Mouse (Mus musculus) stomach, postnatal 0 days (tissue): ENCODE measurements around the gene Klk7. TPM values are rescaled to one million over a fixed set of nuclear protein-coding genes. Genes with fewer than 3 reads are reported as not detected.

Experiments
- ATAC-seq: fragments of 200-750 bp; cut with Nextera tagmentation; 2 replicates; pipeline ENCODE4 v1.8.0; 2017; ENCODE audit not compliant: low FRiP score, low TSS enrichment
- DNase-seq: peaks from one replicate; pipeline ENCODE4 v3.0.0-alpha.2; 2016; ENCODE audit warnings: low spot score
- H3K27ac ChIP-seq: fragments of 300-500 bp; sonication (generic); replicated peaks from 2 replicates; pipeline ENCODE4 v1.5.1; 2014; ENCODE audit warnings: mild to moderate bottlenecking, control low read depth
- H3K27me3 ChIP-seq: fragments of 300-500 bp; sonication (generic); 2 replicates; pipeline ENCODE4 v1.6.1; 2014; ENCODE audit warnings: low read length; ENCODE audit not compliant: control insufficient read depth, insufficient read depth
- H3K36me3 ChIP-seq: fragments of 300-500 bp; sonication (generic); 2 replicates; pipeline ENCODE4 v1.6.1; 2014; ENCODE audit warnings: low read length, mixed read lengths; ENCODE audit not compliant: control insufficient read depth, insufficient read depth
- H3K4me1 ChIP-seq: fragments of 300-500 bp; sonication (generic); replicated peaks from 2 replicates; pipeline ENCODE4 v1.6.1; 2014; ENCODE audit warnings: antibody characterized with exemption; ENCODE audit not compliant: control insufficient read depth, insufficient read depth
- H3K4me2 ChIP-seq: fragments of 300-500 bp; sonication (generic); replicated peaks from 2 replicates; pipeline ENCODE4 v1.6.1; 2014; ENCODE audit warnings: low read depth, mild to moderate bottlenecking, control low read depth, moderate library complexity
- H3K4me3 ChIP-seq: fragments of 300-500 bp; sonication (generic); 2 replicates; pipeline ENCODE4 v1.5.1; 2014; ENCODE audit warnings: low read depth, low read length, control low read depth
- H3K9ac ChIP-seq: fragments of 300-500 bp; sonication (generic); 2 replicates; pipeline ENCODE4 v1.6.1; 2014; ENCODE audit warnings: mild to moderate bottlenecking, low read length, control low read depth, mixed read lengths
- H3K9me3 ChIP-seq: fragments of 300-500 bp; sonication (generic); 2 replicates; pipeline ENCODE4 v1.6.1; 2016; ENCODE audit warnings: low read length; ENCODE audit not compliant: control insufficient read depth
- CTCF ChIP-seq: IDR thresholded peaks from 2 replicates; pipeline ENCODE4 v1.5.1; 2016; ENCODE audit warnings: antibody characterized with exemption, low read depth, mild to moderate bottlenecking, moderate library complexity
- EP300 ChIP-seq: optimal IDR thresholded peaks from 2 replicates; pipeline ENCODE3; 2016; ENCODE audit warnings: antibody characterized with exemption
- WGBS: fragments of 180-500 bp; shearing (Covaris S2); extraction: QIAGEN DNeasy Blood & Tissue Kit; methylation state at CpG from one replicate; pipeline ENCODE4 v1.1.7; 2014; 5-methylcytosine and 5-hydroxymethylcytosine counted together
- polyA plus RNA-seq: library from polyadenylated mRNA; unstranded; fragments of >200 nt; fragmentation: Nextera tagmentation; extraction: Ambion mirVana; gene quantifications from 2 replicates; pipeline ENCODE4 v1.2.1, GENCODE M21; 2015

Gene Klk7
- polyA plus RNA-seq, 1 experiment from 2014 or later: 56.8 TPM

GRCm38 (mm10) chr7:43854642-43855380 lies 43.7 kb downstream of the Klk7 start:
- H3K4me2 ChIP-seq: no peak overlapping the region
- WGBS: 52% methylated on average over 9 of the region's 9 CpGs
- no peaks in the 10 kb centered on the region for H3K4me1 ChIP-seq
- no peak overlapping the region for H3K4me3 ChIP-seq
- H3K9me3 ChIP-seq: no peaks in the 10 kb centered on the region
- DNase-seq (no peak), ATAC-seq (no peak)
- H3K36me3 ChIP-seq: no peaks in the 10 kb centered on the region
- no peak for TF ChIP-seq CTCF
- no peak for TF ChIP-seq EP300
- no peak overlapping the region for H3K27ac ChIP-seq
- H3K9ac ChIP-seq: no peak overlapping the region
- H3K27me3 ChIP-seq: no peaks in the 10 kb centered on the region

GRCm38 (mm10) chr7:43855709-43856108 lies 44.6 kb downstream of the Klk7 start:
- H3K27ac ChIP-seq: peak overlapping the region; percentile 67; the same call in 1 of the 2 replicates
- H3K27me3 ChIP-seq: no peaks in the 10 kb centered on the region
- TF ChIP-seq CTCF (no peak), EP300 (no peak)
- ATAC-seq: peak; percentile 78
- no peaks in the 10 kb centered on the region for H3K36me3 ChIP-seq
- WGBS: 33% methylated on average over 3 of the region's 3 CpGs
- DNase-seq: peak; percentile 20
- no peaks in the 10 kb centered on the region for H3K4me1 ChIP-seq
- H3K4me3 ChIP-seq: no peak overlapping the region
- H3K9ac ChIP-seq: no peak overlapping the region
- no peak overlapping the region for H3K4me2 ChIP-seq
- no peaks in the 10 kb centered on the region for H3K9me3 ChIP-seq

- Histone ChIP-seq H3K4me3 (no peak overlapping the region), H3K4me1 (no peaks in the 10 kb centered on the region), H3K27me3 (no peaks in the 10 kb centered on the region), H3K27ac (peak overlapping the region; percentile 67), H3K9me3 (no peaks in the 10 kb centered on the region), H3K36me3 (no peaks in the 10 kb centered on the region), H3K4me2 (no peak overlapping the region), H3K9ac (no peak overlapping the region)
- TF ChIP-seq CTCF (no peak), EP300 (no peak)
- DNase-seq: peak; percentile 33
- ATAC-seq: peak; percentile 83
- 66% methylated on average over 7 of the region's 7 CpGs for WGBS
Measured at GRCm38 (mm10) chr7:43856307-43856706, 45.2 kb downstream of the Klk7 start.

GRCm38 (mm10) chr7:43857501-43857900 lies 46.4 kb downstream of the Klk7 start:
- H3K4me3 ChIP-seq: no peak overlapping the region
- H3K36me3 ChIP-seq: no peaks in the 10 kb centered on the region
- DNase-seq: no peak
- H3K4me2 ChIP-seq: no peak overlapping the region
- H3K27me3 ChIP-seq: no peaks in the 10 kb centered on the region
- no peak for ATAC-seq
- WGBS: 90% methylated on average over 12 of the region's 12 CpGs
- TF ChIP-seq CTCF: no peak
- TF ChIP-seq EP300: no peak
- H3K9ac ChIP-seq: no peak overlapping the region
- no peaks in the 10 kb centered on the region for H3K4me1 ChIP-seq
- no peaks in the 10 kb centered on the region for H3K9me3 ChIP-seq
- no peak overlapping the region for H3K27ac ChIP-seq

GRCm38 (mm10) chr7:43860411-43860810 lies 49.3 kb downstream of the Klk7 start:
- Histone ChIP-seq H3K4me1 (no peaks in the 10 kb centered on the region), H3K27ac (0 out of 2 replicates have a peak overlapping the region, but pooled peaks have one; percentile 4), H3K27me3 (no peaks in the 10 kb centered on the region), H3K9me3 (no peaks in the 10 kb centered on the region), H3K36me3 (no peaks in the 10 kb centered on the region), H3K4me3 (no peak overlapping the region), H3K9ac (no peak overlapping the region), H3K4me2 (no peak overlapping the region)
- no peak for ATAC-seq
- TF ChIP-seq CTCF: no peak
- TF ChIP-seq EP300: no peak
- DNase-seq: no peak
- WGBS: 72% methylated on average over 8 of the region's 8 CpGs

Other genes with a start within 250 kb of the Klk7 start
- gene Zfp658, start 249.0 kb upstream of the Klk7 start, polyA plus RNA-seq: 1.2 TPM in 2 replicates
- 4.2 and 4.6 TPM in 2 replicates for gene Zfp719, start 231.7 kb upstream of the Klk7 start, polyA plus RNA-seq
- not detected in 2 replicates for gene Zfp819, start 204.1 kb upstream of the Klk7 start, polyA plus RNA-seq
- gene Ceacam18, start 176.6 kb upstream of the Klk7 start, polyA plus RNA-seq: 0.07 TPM in 1 of 2 replicates, not detected in the other
- gene Siglece, start 151.1 kb upstream of the Klk7 start, polyA plus RNA-seq: 0.87 and 1.3 TPM in 2 replicates
- gene Ctu1, start 139.3 kb upstream of the Klk7 start, polyA plus RNA-seq: 8.5 and 9.0 TPM in 2 replicates
- gene Klk14, start 120.9 kb upstream of the Klk7 start, polyA plus RNA-seq: 4.5 and 5.8 TPM in 2 replicates
- gene Klk13, start 98.7 kb upstream of the Klk7 start, polyA plus RNA-seq: 84.7 and 93.8 TPM in 2 replicates
- gene Klk12, start 42.4 kb upstream of the Klk7 start, polyA plus RNA-seq: 34.9 and 36.2 TPM in 2 replicates
- gene Klk11, start 36.7 kb upstream of the Klk7 start, polyA plus RNA-seq: 52.3 and 54.6 TPM in 2 replicates
- gene Klk10, start 30.3 kb upstream of the Klk7 start, polyA plus RNA-seq: 313 and 335 TPM in 2 replicates
- 101 and 118 TPM in 2 replicates for gene Klk9, start 19.4 kb upstream of the Klk7 start, polyA plus RNA-seq
- gene Klk8, start 13.7 kb upstream of the Klk7 start, polyA plus RNA-seq: 139 and 155 TPM in 2 replicates
- 11.3 and 23.9 TPM in 2 replicates for gene Klk6, start 13.2 kb downstream of the Klk7 start, polyA plus RNA-seq
- gene Klk5, start 30.7 kb downstream of the Klk7 start, polyA plus RNA-seq: 74.9 and 79.6 TPM in 2 replicates
- not detected in 2 replicates for gene Klk4, start 69.9 kb downstream of the Klk7 start, polyA plus RNA-seq
- gene Klk15, start 122.4 kb downstream of the Klk7 start, polyA plus RNA-seq: not detected in 2 replicates
- gene Klk1b8, start 139.4 kb downstream of the Klk7 start, polyA plus RNA-seq: not detected in 2 replicates
- not detected in 2 replicates for gene Klk1b1, start 155.5 kb downstream of the Klk7 start, polyA plus RNA-seq
- not detected in 2 replicates for gene Klk1b9, start 164.8 kb downstream of the Klk7 start, polyA plus RNA-seq
- not detected in 2 replicates for gene Klk1b11, start 184.6 kb downstream of the Klk7 start, polyA plus RNA-seq
- not detected in 2 replicates for gene Klk1b26, start 200.9 kb downstream of the Klk7 start, polyA plus RNA-seq
- gene Klk1b27, start 241.0 kb downstream of the Klk7 start, polyA plus RNA-seq: not detected in 2 replicates